Mouse (Mus musculus) liver, postnatal 0 days (tissue): ENCODE measurements at regions not wholly inside any gene's neighbourhood (a gene's known extent, or its start where the extent isn't known, plus 50 kb on each side); places are given as distances from the start of the nearest gene placed in this dataset.

Source experiments
- ATAC-seq: fragments of 200-750 bp; cut with Nextera tagmentation; 2 replicates; pipeline ENCODE4 v1.8.0; 2017; ENCODE audit warnings: mild to moderate bottlenecking, moderate library complexity
- DNase-seq: peaks from one replicate; pipeline ENCODE4 v3.0.0-alpha.2; 2016
- H3K27ac ChIP-seq: fragments of 300-500 bp; sonication (generic); 2 replicates; pipeline ENCODE4 v1.5.1; 2014; ENCODE audit warnings: antibody characterized with exemption, moderate library complexity, mild to moderate bottlenecking, low read depth
- H3K27me3 ChIP-seq: fragments of 300-500 bp; sonication (generic); 2 replicates; pipeline ENCODE4 v1.6.1; 2014; ENCODE audit warnings: low read length, control low read depth, mixed read lengths; ENCODE audit not compliant: insufficient read depth
- H3K36me3 ChIP-seq: fragments of 300-500 bp; sonication (generic); replicated peaks from 2 replicates; pipeline ENCODE4 v1.6.1; 2014; ENCODE audit warnings: mild to moderate bottlenecking, control low read depth, low read length, moderate library complexity, mixed read lengths; ENCODE audit not compliant: insufficient read depth
- H3K4me1 ChIP-seq: fragments of 300-500 bp; sonication (generic); 2 replicates; pipeline ENCODE4 v1.6.1; 2014; ENCODE audit warnings: antibody characterized with exemption, mild to moderate bottlenecking, control low read depth; ENCODE audit not compliant: insufficient read depth
- H3K4me2 ChIP-seq: fragments of 300-500 bp; sonication (generic); 2 replicates; pipeline ENCODE4 v1.6.1; 2014; ENCODE audit warnings: low read depth, mild to moderate bottlenecking, low read length, moderate library complexity, mixed read lengths
- H3K4me3 ChIP-seq: fragments of 300-500 bp; sonication (generic); 2 replicates; pipeline ENCODE4 v1.5.1; 2014; ENCODE audit warnings: low read depth, low read length
- H3K9ac ChIP-seq: fragments of 300-500 bp; sonication (generic); replicated peaks from 2 replicates; pipeline ENCODE4 v1.6.1; 2014; ENCODE audit warnings: mild to moderate bottlenecking, moderate library complexity
- H3K9me3 ChIP-seq: fragments of 300-500 bp; sonication (generic); 2 replicates; pipeline ENCODE4 v1.6.1; 2016; ENCODE audit warnings: mild to moderate bottlenecking, control low read depth, low read length, mixed read lengths
- CTCF ChIP-seq: sonication (generic); IDR thresholded peaks from 2 replicates; pipeline ENCODE4 v1.5.1; 2016; ENCODE audit warnings: antibody characterized with exemption, low read depth
- EP300 ChIP-seq: IDR thresholded peaks from 2 replicates; pipeline ENCODE4 v1.6.1; 2016; ENCODE audit warnings: antibody characterized with exemption, low read depth, mild to moderate bottlenecking
- WGBS: fragments of 180-500 bp; shearing (Covaris S2); extraction: QIAGEN DNeasy Blood & Tissue Kit; methylation state at CpG from one replicate; pipeline ENCODE4 v1.1.7; 2014; ENCODE audit not compliant: insufficient replicate concordance; 5-methylcytosine and 5-hydroxymethylcytosine counted together

DNA sequence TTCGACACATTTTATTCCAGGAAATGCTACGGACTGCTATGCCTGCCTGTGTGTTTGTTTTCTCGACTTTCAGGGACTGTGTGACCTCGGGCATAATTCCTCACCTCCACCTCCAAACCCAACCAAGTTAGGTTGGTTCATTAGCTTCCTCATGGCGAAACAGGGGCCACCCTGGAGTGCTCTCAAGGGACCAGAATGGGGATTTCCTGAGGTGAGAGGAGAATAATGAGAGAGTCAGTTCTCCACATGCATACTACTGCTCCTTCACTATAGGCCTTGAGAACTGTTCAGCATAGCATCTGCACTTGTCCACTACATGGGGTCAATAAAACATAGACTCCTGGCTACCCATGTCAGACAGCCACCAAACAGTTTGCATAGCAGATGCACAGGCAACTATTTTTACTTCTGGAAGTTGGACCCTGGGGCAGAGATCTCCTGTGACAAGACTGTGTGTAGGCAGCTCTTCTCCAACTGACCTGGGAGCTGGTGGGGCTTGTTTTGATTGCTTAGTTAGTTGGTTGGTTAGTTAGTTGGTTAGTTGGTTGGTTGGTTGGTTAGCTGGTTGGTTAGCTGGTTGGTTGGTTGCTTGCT is 146.6 kb downstream of the Bcat1 start:
- Histone ChIP-seq H3K4me1 (peaks cover 9% of the 10 kb centered on the region), H3K4me3 (no peak overlapping the region), H3K36me3 (no peaks in the 10 kb centered on the region), H3K9ac (no peak overlapping the region), H3K27me3 (no peaks in the 10 kb centered on the region), H3K27ac (peak overlapping the region; percentile 16; the same call in 1 of the 2 replicates), H3K9me3 (0 out of 2 replicates have a peak, but pooled peaks cover 3% of the 10 kb centered on the region), H3K4me2 (no peak overlapping the region)
- WGBS: 54% methylated on average over 5 of the region's 5 CpGs
- ATAC-seq: peak; percentile 88
- TF ChIP-seq CTCF (no peak), EP300 (no peak)
- DNase-seq: no peak

DNA sequence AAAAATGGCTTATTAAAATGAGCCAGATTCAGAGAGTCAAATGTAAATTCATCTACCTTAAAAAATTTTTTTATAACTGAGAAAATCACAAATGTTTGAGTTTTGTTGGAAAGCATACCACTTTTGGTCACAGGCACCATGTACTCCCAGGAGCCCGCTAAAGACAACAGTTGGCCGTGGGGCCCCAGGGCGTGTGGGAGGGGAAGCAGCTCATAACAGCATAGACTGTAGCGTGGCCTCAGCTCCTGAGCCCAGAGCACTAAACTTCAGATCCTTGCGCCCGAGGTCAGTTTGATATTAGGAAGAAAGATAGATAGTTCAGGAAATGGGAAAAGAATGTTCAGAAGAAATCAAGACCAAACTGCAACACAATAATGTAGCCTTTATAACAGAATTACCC is 145.8 kb upstream of the Sox5 start:
- Histone ChIP-seq H3K4me2 (no peak overlapping the region), H3K4me1 (peaks cover 9% of the 10 kb centered on the region), H3K27ac (no peak overlapping the region), H3K36me3 (no peaks in the 10 kb centered on the region), H3K27me3 (no peaks in the 10 kb centered on the region), H3K4me3 (no peak overlapping the region), H3K9me3 (0 out of 2 replicates have a peak, but pooled peaks cover 3% of the 10 kb centered on the region), H3K9ac (no peak overlapping the region)
- ATAC-seq (no peak), DNase-seq (no peak)
- 52% methylated on average over 6 of the region's 6 CpGs for WGBS
- TF ChIP-seq EP300: no peak
- TF ChIP-seq CTCF: no peak

DNA sequence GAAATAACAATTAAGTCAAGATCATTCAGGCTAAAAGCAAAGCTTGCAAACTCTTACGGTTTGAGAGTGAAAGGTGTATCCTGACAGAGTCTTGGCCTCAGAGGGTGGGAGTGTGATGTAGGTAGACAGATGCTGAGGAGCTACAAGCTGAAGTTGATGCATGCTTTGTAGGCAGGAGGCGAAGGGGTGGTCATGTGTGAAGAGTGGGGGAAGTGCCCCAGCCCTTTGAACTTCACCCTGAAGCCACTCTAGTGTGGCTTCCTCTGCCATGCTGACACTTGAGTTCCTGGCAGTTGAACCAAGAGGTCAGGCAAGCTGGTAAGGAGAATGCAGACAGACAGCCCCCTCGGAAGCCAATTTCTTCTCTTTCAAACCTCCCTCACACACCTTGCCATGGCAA is 141.0 kb upstream of the Sox5 start:
- Histone ChIP-seq H3K36me3 (no peaks in the 10 kb centered on the region), H3K4me2 (no peak overlapping the region), H3K27ac (peak overlapping the region; percentile 35; the same call in 1 of the 2 replicates), H3K4me3 (no peak overlapping the region), H3K9me3 (no peaks in the 10 kb centered on the region), H3K27me3 (no peaks in the 10 kb centered on the region), H3K4me1 (0 out of 2 replicates have a peak, but pooled peaks cover 5% of the 10 kb centered on the region), H3K9ac (no peak overlapping the region)
- peak; percentile 22 for DNase-seq
- TF ChIP-seq EP300 (no peak), CTCF (no peak)
- 51% methylated on average over 3 of the region's 3 CpGs for WGBS
- ATAC-seq: peak; percentile 55

DNA sequence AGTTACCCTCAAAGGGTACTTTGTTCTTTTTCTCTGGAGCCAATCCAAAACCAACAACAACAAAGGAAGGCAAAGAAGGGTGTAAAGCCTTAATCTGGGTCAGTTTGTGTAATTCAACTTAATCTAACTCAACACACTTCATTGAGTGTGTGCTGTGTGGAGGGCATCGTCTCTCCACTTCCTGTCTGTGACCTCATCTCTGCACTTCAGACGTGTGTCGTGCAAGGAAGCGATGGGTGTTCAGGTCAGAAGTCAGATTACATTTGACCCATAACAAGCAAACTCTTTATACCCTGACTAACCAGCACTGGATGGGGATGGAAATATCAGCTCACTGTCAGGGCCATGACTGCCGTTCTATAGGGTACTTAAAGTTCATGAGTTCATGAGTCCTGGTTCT is 138.0 kb upstream of the Sox5 start:
- no peaks in the 10 kb centered on the region for H3K27me3 ChIP-seq
- no peak overlapping the region for H3K27ac ChIP-seq
- no peak for TF ChIP-seq CTCF
- TF ChIP-seq EP300: no peak
- no peak overlapping the region for H3K9ac ChIP-seq
- no peak overlapping the region for H3K4me3 ChIP-seq
- H3K9me3 ChIP-seq: no peaks in the 10 kb centered on the region
- ATAC-seq (peak; percentile 58), DNase-seq (no peak)
- no peaks in the 10 kb centered on the region for H3K36me3 ChIP-seq
- WGBS: 14% methylated on average over 5 of the region's 5 CpGs
- H3K4me1 ChIP-seq: peaks cover 11% of the 10 kb centered on the region
- no peak overlapping the region for H3K4me2 ChIP-seq

DNA sequence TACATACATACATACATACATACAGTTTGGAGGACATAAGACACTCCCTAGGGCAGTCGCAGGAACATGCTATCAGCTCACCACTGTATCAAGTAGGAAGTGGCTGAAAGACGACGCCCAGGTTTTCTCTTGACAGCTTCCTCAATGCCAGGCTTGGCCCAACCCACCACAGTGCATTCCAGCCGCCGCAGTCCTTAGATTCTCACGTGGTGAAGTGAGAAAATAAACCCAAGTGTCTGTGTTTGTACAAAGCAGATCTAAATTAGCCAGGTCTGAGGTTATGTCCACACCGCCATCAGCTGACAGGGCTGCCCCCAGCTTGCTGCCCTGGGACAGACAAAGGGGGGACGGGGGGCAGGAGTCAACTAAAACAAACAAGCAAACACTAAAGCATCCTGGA is 135.4 kb upstream of the Sox5 start:
- 16% methylated on average over 8 of the region's 8 CpGs for WGBS
- DNase-seq (no peak), ATAC-seq (peak; percentile 59; the same call in 1 of the 2 replicates)
- Histone ChIP-seq H3K27ac (no peak overlapping the region), H3K9ac (no peak overlapping the region), H3K4me1 (peaks cover 11% of the 10 kb centered on the region), H3K9me3 (no peaks in the 10 kb centered on the region), H3K4me3 (no peak overlapping the region), H3K36me3 (no peaks in the 10 kb centered on the region), H3K4me2 (no peak overlapping the region), H3K27me3 (no peaks in the 10 kb centered on the region)
- TF ChIP-seq EP300: no peak
- no peak for TF ChIP-seq CTCF

DNA sequence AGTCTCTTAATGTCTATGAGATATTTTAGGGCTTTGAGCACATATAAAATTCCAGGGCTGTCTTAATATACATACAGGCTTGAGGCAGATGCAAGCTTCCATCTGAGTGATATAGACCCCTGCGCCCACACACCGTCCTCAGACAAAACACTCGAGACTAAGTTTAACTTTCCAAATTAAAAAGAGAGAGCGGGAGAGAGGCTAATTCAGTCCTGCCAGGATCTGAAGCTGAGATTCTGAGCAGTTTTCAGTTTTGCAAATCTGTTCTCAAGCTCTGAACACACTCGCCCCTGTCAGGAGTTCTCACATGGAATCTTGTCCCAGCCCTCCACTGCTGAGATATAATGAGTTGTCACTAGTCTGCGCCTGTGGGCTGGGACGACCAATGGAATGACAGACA is 130.0 kb upstream of the Sox5 start:
- H3K9ac ChIP-seq: no peak overlapping the region
- H3K4me3 ChIP-seq: no peak overlapping the region
- no peaks in the 10 kb centered on the region; the same call in 1 of the 2 replicates for H3K9me3 ChIP-seq
- TF ChIP-seq EP300: no peak
- no peak for TF ChIP-seq CTCF
- no peaks in the 10 kb centered on the region for H3K27me3 ChIP-seq
- 66% methylated on average over 7 of the region's 7 CpGs for WGBS
- no peak overlapping the region for H3K4me2 ChIP-seq
- H3K36me3 ChIP-seq: no peaks in the 10 kb centered on the region
- ATAC-seq (no peak), DNase-seq (no peak)
- no peak overlapping the region for H3K27ac ChIP-seq
- H3K4me1 ChIP-seq: no peaks in the 10 kb centered on the region

DNA sequence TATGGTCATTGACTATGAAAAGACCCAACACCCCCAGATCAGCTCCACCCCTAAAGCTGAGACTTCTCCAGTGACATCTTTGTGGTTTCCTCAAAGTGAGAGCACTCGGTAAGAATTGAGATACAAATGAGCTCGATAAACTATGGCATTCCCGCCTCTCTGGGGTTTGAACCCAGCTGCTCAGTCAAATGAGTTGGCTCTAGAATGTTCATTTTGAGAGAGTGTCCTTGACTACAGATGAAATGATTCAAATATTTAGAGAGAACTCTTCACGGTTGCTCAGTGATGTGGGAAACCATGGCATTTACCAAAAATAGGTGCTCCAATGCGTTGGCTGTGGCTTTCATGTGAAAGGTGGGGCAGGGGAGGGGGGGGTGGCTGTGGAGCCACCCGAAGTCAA is 128.6 kb upstream of the Sox5 start:
- no peak for TF ChIP-seq EP300
- no peak for TF ChIP-seq CTCF
- no peaks in the 10 kb centered on the region; the same call in 1 of the 2 replicates for H3K9me3 ChIP-seq
- no peak overlapping the region for H3K4me3 ChIP-seq
- H3K4me1 ChIP-seq: no peaks in the 10 kb centered on the region
- no peak for DNase-seq
- H3K27ac ChIP-seq: no peak overlapping the region; the same call in 1 of the 2 replicates
- no peak overlapping the region for H3K4me2 ChIP-seq
- no peak for ATAC-seq
- no peaks in the 10 kb centered on the region for H3K27me3 ChIP-seq
- 46% methylated on average over 6 of the region's 6 CpGs for WGBS
- H3K9ac ChIP-seq: no peak overlapping the region
- no peaks in the 10 kb centered on the region for H3K36me3 ChIP-seq
